Mouse (Mus musculus): ENCODE data around the gene Traf4. TPM values are rescaled to one million over a fixed set of nuclear protein-coding genes. Genes with fewer than 3 reads are reported as not detected.
A peak's percentile ranks its signal among the peaks of the same experiment; 100 is the strongest.

The Traf4 gene
- total and polyA plus RNA-seq, 2 experiments = 8.8 to 73.5 TPM

- TF ChIP-seq CTCF (IDR thresholded peaks at IDR 0.05; ENCODE audit: low read depth, low read length) (no peak), POLR2A (IDR thresholded peaks at IDR 0.05; ENCODE audit: extremely low read depth, insufficient read depth, low read length) (no peak)
Measured at GRCm38 (mm10) chr11:78119898-78120297, 45.5 kb downstream of the Traf4 start.

GRCm38 (mm10) chr11:78118467-78118866 lies 46.9 kb downstream of the Traf4 start:
- TF ChIP-seq POLR2A (IDR thresholded peaks at IDR 0.05; ENCODE audit: extremely low read depth, insufficient read depth, low read length) (no peak), CTCF (IDR thresholded peaks at IDR 0.05; ENCODE audit: low read depth, low read length) (no peak)
- no peaks in the 10 kb centered on the region for H3K27me3 ChIP-seq (ENCODE audit: control insufficient read depth, insufficient read depth, low read length)
- no peaks in the 10 kb centered on the region for H3K36me3 ChIP-seq (ENCODE audit: control insufficient read depth, insufficient read depth, low read length)
- peaks cover 24% of the 10 kb centered on the region for H3K4me1 ChIP-seq (ENCODE audit: control insufficient read depth, insufficient read depth, low read length)
- H3K4me3 ChIP-seq (ENCODE audit: insufficient read depth, low read depth, low read length) = no peak overlapping the region
- H3K79me2 ChIP-seq (ENCODE audit: control insufficient read depth, insufficient read depth, low read length) = peaks cover 49% of the 10 kb centered on the region
- no peak for DNase-seq (ENCODE audit: extremely low read depth, low read depth, low spot score)
- H3K27ac ChIP-seq (replicated peaks; ENCODE audit: insufficient read depth, low read depth, low read length) = no peak overlapping the region
- no peak overlapping the region for H3K9ac ChIP-seq (ENCODE audit: low read depth, low read length)

More at GRCm38 (mm10) chr11:78119898-78120297, 45.5 kb downstream of the Traf4 start:
- H3K4me3 ChIP-seq (ENCODE audit: insufficient read depth, low read depth, low read length) = no peak overlapping the region
- 46% methylated on average over 8 of the region's 8 CpGs for WGBS
- no peaks in the 10 kb centered on the region for H3K36me3 ChIP-seq (ENCODE audit: control insufficient read depth, insufficient read depth, low read length)
- H3K27ac ChIP-seq (replicated peaks; ENCODE audit: insufficient read depth, low read depth, low read length) = no peak overlapping the region
- no peak overlapping the region for H3K9ac ChIP-seq (ENCODE audit: low read depth, low read length)
- DNase-seq (ENCODE audit: extremely low read depth, low read depth, low spot score) = no peak
- H3K4me1 ChIP-seq (ENCODE audit: control insufficient read depth, insufficient read depth, low read length) = peaks cover 18% of the 10 kb centered on the region
- no peaks in the 10 kb centered on the region for H3K27me3 ChIP-seq (ENCODE audit: control insufficient read depth, insufficient read depth, low read length)
- peaks cover 43% of the 10 kb centered on the region for H3K79me2 ChIP-seq (ENCODE audit: control insufficient read depth, insufficient read depth, low read length)

DNA sequence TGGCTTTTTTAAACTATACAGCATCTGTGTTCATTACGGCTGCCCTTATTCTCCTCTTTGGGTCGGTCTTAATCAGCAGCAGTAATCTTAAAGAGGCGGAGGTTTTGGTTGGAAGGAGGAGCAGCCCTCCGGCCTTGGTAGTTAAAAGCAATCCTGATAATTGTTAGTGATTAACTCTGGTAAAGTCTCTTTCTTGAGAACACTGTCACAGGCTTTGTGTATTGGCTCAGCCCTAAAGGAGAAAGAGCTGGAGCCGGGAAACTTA lies 49.3 kb downstream of the Traf4 start:
- H3K36me3 ChIP-seq (ENCODE audit: control insufficient read depth, insufficient read depth, low read length) = no peaks in the 10 kb centered on the region
- H3K27ac ChIP-seq (replicated peaks; ENCODE audit: insufficient read depth, low read depth, low read length) = no peak overlapping the region
- H3K9ac ChIP-seq (ENCODE audit: low read depth, low read length) = no peak overlapping the region
- H3K79me2 ChIP-seq (ENCODE audit: control insufficient read depth, insufficient read depth, low read length) = peaks cover 42% of the 10 kb centered on the region
- 37% methylated on average over 5 of the region's 5 CpGs for WGBS
- peaks cover 19% of the 10 kb centered on the region for H3K4me1 ChIP-seq (ENCODE audit: control insufficient read depth, insufficient read depth, low read length)
- no peak for TF ChIP-seq POLR2A (IDR thresholded peaks at IDR 0.05; ENCODE audit: extremely low read depth, insufficient read depth, low read length)
- no peak for TF ChIP-seq CTCF (IDR thresholded peaks at IDR 0.05; ENCODE audit: low read depth, low read length)
- no peak overlapping the region for H3K4me3 ChIP-seq (ENCODE audit: insufficient read depth, low read depth, low read length)
- no peaks in the 10 kb centered on the region for H3K27me3 ChIP-seq (ENCODE audit: control insufficient read depth, insufficient read depth, low read length)
- DNase-seq (ENCODE audit: extremely low read depth, low read depth, low spot score) = no peak

GRCm38 (mm10) chr11:78115367-78116145 lies 49.8 kb downstream of the Traf4 start:
- H3K36me3 ChIP-seq (ENCODE audit: control insufficient read depth, insufficient read depth, low read length) = no peaks in the 10 kb centered on the region
- peak; percentile 84 for DNase-seq (ENCODE audit: extremely low read depth, low read depth, low spot score)
- no peak for TF ChIP-seq POLR2A (IDR thresholded peaks at IDR 0.05; ENCODE audit: extremely low read depth, insufficient read depth, low read length)
- no peak for TF ChIP-seq CTCF (IDR thresholded peaks at IDR 0.05; ENCODE audit: low read depth, low read length)
- 3% methylated on average over 37 of the region's 37 CpGs for WGBS
- peaks cover 42% of the 10 kb centered on the region for H3K79me2 ChIP-seq (ENCODE audit: control insufficient read depth, insufficient read depth, low read length)
- no peaks in the 10 kb centered on the region for H3K27me3 ChIP-seq (ENCODE audit: control insufficient read depth, insufficient read depth, low read length)
- H3K27ac ChIP-seq (replicated peaks; ENCODE audit: insufficient read depth, low read depth, low read length) = no peak overlapping the region
- H3K4me3 ChIP-seq (ENCODE audit: insufficient read depth, low read depth, low read length) = peak overlapping the region; percentile 59
- peaks cover 14% of the 10 kb centered on the region for H3K4me1 ChIP-seq (ENCODE audit: control insufficient read depth, insufficient read depth, low read length)
- H3K9ac ChIP-seq (ENCODE audit: low read depth, low read length) = peak overlapping the region; percentile 54

GRCm38 (mm10) chr11:78114676-78115366 lies 50.6 kb downstream of the Traf4 start:
- Histone ChIP-seq H3K4me3 (ENCODE audit: insufficient read depth, low read depth, low read length) (peak overlapping the region; percentile 59), H3K27me3 (ENCODE audit: control insufficient read depth, insufficient read depth, low read length) (no peaks in the 10 kb centered on the region), H3K79me2 (ENCODE audit: control insufficient read depth, insufficient read depth, low read length) (peaks cover 47% of the 10 kb centered on the region), H3K36me3 (ENCODE audit: control insufficient read depth, insufficient read depth, low read length) (no peaks in the 10 kb centered on the region), H3K9ac (ENCODE audit: low read depth, low read length) (peak overlapping the region; percentile 54), H3K4me1 (ENCODE audit: control insufficient read depth, insufficient read depth, low read length) (peaks cover 13% of the 10 kb centered on the region), H3K27ac (replicated peaks; ENCODE audit: insufficient read depth, low read depth, low read length) (no peak overlapping the region)
- TF ChIP-seq POLR2A (IDR thresholded peaks at IDR 0.05; ENCODE audit: extremely low read depth, insufficient read depth, low read length) (no peak), CTCF (IDR thresholded peaks at IDR 0.05; ENCODE audit: low read depth, low read length) (no peak)
- 9% methylated on average over 19 of the region's 19 CpGs for WGBS
- no peak for DNase-seq (ENCODE audit: extremely low read depth, low read depth, low spot score)

GRCm38 (mm10) chr11:78113616-78114015 lies 51.8 kb downstream of the Traf4 start:
- 73% methylated on average over 2 of the region's 2 CpGs for WGBS
- H3K27ac ChIP-seq (replicated peaks; ENCODE audit: insufficient read depth, low read depth, low read length) = no peak overlapping the region

More at GRCm38 (mm10) chr11:78113616-78114015, 51.8 kb downstream of the Traf4 start:
- Histone ChIP-seq H3K9ac (ENCODE audit: low read depth, low read length) (no peak overlapping the region), H3K36me3 (ENCODE audit: control insufficient read depth, insufficient read depth, low read length) (no peaks in the 10 kb centered on the region), H3K4me1 (ENCODE audit: control insufficient read depth, insufficient read depth, low read length) (peaks cover 15% of the 10 kb centered on the region), H3K79me2 (ENCODE audit: control insufficient read depth, insufficient read depth, low read length) (peaks cover 52% of the 10 kb centered on the region), H3K4me3 (ENCODE audit: insufficient read depth, low read depth, low read length) (no peak overlapping the region), H3K27me3 (ENCODE audit: control insufficient read depth, insufficient read depth, low read length) (no peaks in the 10 kb centered on the region)
- no peak for DNase-seq (ENCODE audit: extremely low read depth, low read depth, low spot score)
- TF ChIP-seq POLR2A (IDR thresholded peaks at IDR 0.05; ENCODE audit: extremely low read depth, insufficient read depth, low read length) = no peak
- no peak for TF ChIP-seq CTCF (IDR thresholded peaks at IDR 0.05; ENCODE audit: low read depth, low read length)

Other genes with a start within 250 kb of the Traf4 start
- gene Sez6, start 234.8 kb downstream of the Traf4 start, total RNA-seq (2014; rRNA removed) = not detected in 2 replicates
- gene Sez6, start 234.8 kb downstream of the Traf4 start, polyA plus RNA-seq (2012; rRNA removed) = not detected in 2 replicates
- gene Phf12, start 182.8 kb downstream of the Traf4 start, total RNA-seq (2014; rRNA removed) = 3.6 and 7.5 TPM in 2 replicates
- 18.6 and 24.9 TPM in 2 replicates for gene Phf12, start 182.8 kb downstream of the Traf4 start, polyA plus RNA-seq (2012; rRNA removed)
- gene Dhrs13, start 133.3 kb downstream of the Traf4 start, total RNA-seq (2014; rRNA removed) = 4.3 and 6.0 TPM in 2 replicates
- 5.4 and 6.0 TPM in 2 replicates for gene Dhrs13, start 133.3 kb downstream of the Traf4 start, polyA plus RNA-seq (2012; rRNA removed)
- gene Flot2, start 127.7 kb downstream of the Traf4 start, total RNA-seq (2014; rRNA removed) = 19.1 and 23.0 TPM in 2 replicates
- gene Flot2, start 127.7 kb downstream of the Traf4 start, polyA plus RNA-seq (2012; rRNA removed) = 66.5 and 70.7 TPM in 2 replicates
- gene Eral1, start 85.2 kb downstream of the Traf4 start, total RNA-seq (2014; rRNA removed) = 16.4 and 18.2 TPM in 2 replicates
- gene Eral1, start 85.2 kb downstream of the Traf4 start, polyA plus RNA-seq (2012; rRNA removed) = 25.2 and 27.2 TPM in 2 replicates
- gene Fam222b, start 70.9 kb downstream of the Traf4 start, total RNA-seq (2014; rRNA removed) = 2.5 and 3.4 TPM in 2 replicates
- 12.5 and 13.6 TPM in 2 replicates for gene Fam222b, start 70.9 kb downstream of the Traf4 start, polyA plus RNA-seq (2012; rRNA removed)
- gene Nek8, start 11.1 kb upstream of the Traf4 start, total RNA-seq (2014; rRNA removed) = 4.1 and 5.2 TPM in 2 replicates
- 5.2 and 7.2 TPM in 2 replicates for gene Nek8, start 11.1 kb upstream of the Traf4 start, polyA plus RNA-seq (2012; rRNA removed)
- 44.8 and 50.7 TPM in 2 replicates for gene Tlcd1, start 11.1 kb upstream of the Traf4 start, total RNA-seq (2014; rRNA removed)
- gene Tlcd1, start 11.1 kb upstream of the Traf4 start, polyA plus RNA-seq (2012; rRNA removed) = 46.6 and 61.5 TPM in 2 replicates
- gene Rpl23a, start 18.0 kb upstream of the Traf4 start, total RNA-seq (2014; rRNA removed) = 318 and 352 TPM in 2 replicates
- 88.5 and 110 TPM in 2 replicates for gene Rpl23a, start 18.0 kb upstream of the Traf4 start, polyA plus RNA-seq (2012; rRNA removed)
- gene Rab34, start 22.8 kb upstream of the Traf4 start, total RNA-seq (2014; rRNA removed) = 2.6 and 2.8 TPM in 2 replicates
- 5.2 and 5.3 TPM in 2 replicates for gene Rab34, start 22.8 kb upstream of the Traf4 start, polyA plus RNA-seq (2012; rRNA removed)
- gene Proca1, start 27.8 kb upstream of the Traf4 start, total RNA-seq (2014; rRNA removed) = 0.55 and 0.60 TPM in 2 replicates
- gene Proca1, start 27.8 kb upstream of the Traf4 start, polyA plus RNA-seq (2012; rRNA removed) = 0.24 and 0.35 TPM in 2 replicates
- 45.5 and 48.1 TPM in 2 replicates for gene Sdf2, start 80.2 kb upstream of the Traf4 start, total RNA-seq (2014; rRNA removed)
- gene Sdf2, start 80.2 kb upstream of the Traf4 start, polyA plus RNA-seq (2012; rRNA removed) = 63.9 and 70.1 TPM in 2 replicates
- 11.0 and 13.0 TPM in 2 replicates for gene Supt6, start 80.4 kb upstream of the Traf4 start, total RNA-seq (2014; rRNA removed)
- 8.0 and 8.9 TPM in 2 replicates for gene Supt6, start 80.4 kb upstream of the Traf4 start, polyA plus RNA-seq (2012; rRNA removed)
- 66.7 and 68.6 TPM in 2 replicates for gene 2610507B11Rik, start 96.2 kb upstream of the Traf4 start, total RNA-seq (2014; rRNA removed)
- 42.5 and 43.6 TPM in 2 replicates for gene 2610507B11Rik, start 96.2 kb upstream of the Traf4 start, polyA plus RNA-seq (2012; rRNA removed)
- 0.18 and 0.27 TPM in 2 replicates for gene BC030499, start 125.3 kb upstream of the Traf4 start, total RNA-seq (2014; rRNA removed)
- gene BC030499, start 125.3 kb upstream of the Traf4 start, polyA plus RNA-seq (2012; rRNA removed) = 0.11 and 0.13 TPM in 2 replicates
- gene Spag5, start 135.9 kb upstream of the Traf4 start, total RNA-seq (2014; rRNA removed) = 0.54 and 0.83 TPM in 2 replicates
- gene Spag5, start 135.9 kb upstream of the Traf4 start, polyA plus RNA-seq (2012; rRNA removed) = 0.15 and 0.19 TPM in 2 replicates
- 15.8 and 16.9 TPM in 2 replicates for gene Aldoc, start 157.4 kb upstream of the Traf4 start, total RNA-seq (2014; rRNA removed)
- gene Aldoc, start 157.4 kb upstream of the Traf4 start, polyA plus RNA-seq (2012; rRNA removed) = 8.8 and 19.1 TPM in 2 replicates
- gene Pigs, start 162.8 kb upstream of the Traf4 start, total RNA-seq (2014; rRNA removed) = 6.6 and 8.6 TPM in 2 replicates
- 34.9 and 35.5 TPM in 2 replicates for gene Pigs, start 162.8 kb upstream of the Traf4 start, polyA plus RNA-seq (2012; rRNA removed)
- gene Unc119, start 177.9 kb upstream of the Traf4 start, total RNA-seq (2014; rRNA removed) = 5.5 and 7.2 TPM in 2 replicates
- gene Unc119, start 177.9 kb upstream of the Traf4 start, polyA plus RNA-seq (2012; rRNA removed) = 7.7 and 12.7 TPM in 2 replicates
- gene Foxn1, start 221.0 kb upstream of the Traf4 start, total RNA-seq (2014; rRNA removed) = not detected in 2 replicates
- gene Foxn1, start 221.0 kb upstream of the Traf4 start, polyA plus RNA-seq (2012; rRNA removed) = not detected in 2 replicates

Measured in liver, adult 2 months (tissue).